Mouse (Mus musculus): ENCODE data around the gene Smagp.

DNA sequence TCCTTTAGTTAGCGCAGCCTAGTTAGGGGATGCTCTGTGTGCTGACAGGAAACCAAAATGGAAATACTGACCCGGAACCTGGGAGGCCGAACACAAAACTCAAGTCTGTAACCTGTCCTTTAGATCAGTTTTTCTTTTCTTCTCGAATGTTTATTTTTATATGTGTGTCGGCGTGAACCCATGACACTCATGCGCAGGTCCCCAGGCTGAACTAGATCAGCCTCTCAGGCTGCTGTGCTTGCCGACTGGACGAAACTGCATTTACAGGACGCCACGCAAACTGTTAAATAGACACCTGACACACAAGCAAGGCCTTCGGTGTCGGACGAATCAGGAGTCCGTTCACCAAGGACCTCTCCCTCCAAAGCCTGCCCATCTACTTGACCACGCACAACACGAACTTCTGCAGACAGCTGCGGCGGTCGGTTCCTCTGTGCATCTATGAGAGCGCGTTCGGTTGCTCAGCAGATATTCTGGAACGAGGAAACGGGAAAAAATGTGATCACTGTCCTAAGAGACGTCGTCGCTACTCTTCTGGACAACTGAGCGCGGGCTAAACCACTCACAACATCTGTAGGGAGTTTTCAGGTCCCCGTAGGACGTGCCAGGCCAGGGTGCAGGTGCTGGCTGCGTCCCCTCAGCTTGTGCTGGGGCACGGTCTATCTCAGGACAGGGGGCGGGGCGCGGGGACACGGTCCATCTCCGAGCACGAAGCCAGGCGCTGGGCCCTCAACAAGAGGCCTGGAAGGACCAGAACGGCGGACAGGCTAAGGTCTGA, 22.3 kb downstream of the Smagp start:
- no peak for TF ChIP-seq CTCF (IDR thresholded peaks at IDR 0.05; ENCODE audit: low read depth, low read length)
- TF ChIP-seq POLR2A (IDR thresholded peaks at IDR 0.05; ENCODE audit: borderline replicate concordance, low read depth, low read length): no peak

Data from bone marrow macrophage, adult 2 months (primary cell).